Mouse (Mus musculus) ovary, postnatal 14 days (tissue): ENCODE results near the gene Ippk.

Experiments used
- DNase-seq: peaks from one replicate; pipeline ENCODE4 v3.0.0; 2022; ENCODE audit warnings: low spot score

The Ippk gene

GRCm38 (mm10) chr13:49480057-49480456, 59.0 kb downstream of the Ippk start:
- DNase-seq = peak; percentile 58

- no peak for DNase-seq
Measured at GRCm38 (mm10) chr13:49480551-49480950, 59.5 kb downstream of the Ippk start.

- no peak for DNase-seq
Measured at GRCm38 (mm10) chr13:49485388-49485787, 64.3 kb downstream of the Ippk start.

- DNase-seq = no peak
Measured at GRCm38 (mm10) chr13:49492376-49493368, 71.6 kb downstream of the Ippk start, which contains the start of gene Tes3-ps. Tes3-ps (plus strand) TSS chr13:49493318.

- DNase-seq = no peak
Measured at GRCm38 (mm10) chr13:49504510-49504909, 83.5 kb downstream of the Ippk start, which contains the start of gene Ecm2. Ecm2 (plus strand) TSS chr13:49504810.

GRCm38 (mm10) chr13:49505776-49506175, 84.7 kb downstream of the Ippk start:
- DNase-seq = no peak

GRCm38 (mm10) chr13:49507176-49507575, 86.1 kb downstream of the Ippk start:
- DNase-seq = no peak
